Mouse (Mus musculus): ENCODE results near the gene Xkrx.
"Not testable (repeated sequence)": the region's sequence is repeated elsewhere in the genome, so short reads cannot be mapped to it uniquely, and the experiment has no call there.

The Xkrx gene

DNA sequence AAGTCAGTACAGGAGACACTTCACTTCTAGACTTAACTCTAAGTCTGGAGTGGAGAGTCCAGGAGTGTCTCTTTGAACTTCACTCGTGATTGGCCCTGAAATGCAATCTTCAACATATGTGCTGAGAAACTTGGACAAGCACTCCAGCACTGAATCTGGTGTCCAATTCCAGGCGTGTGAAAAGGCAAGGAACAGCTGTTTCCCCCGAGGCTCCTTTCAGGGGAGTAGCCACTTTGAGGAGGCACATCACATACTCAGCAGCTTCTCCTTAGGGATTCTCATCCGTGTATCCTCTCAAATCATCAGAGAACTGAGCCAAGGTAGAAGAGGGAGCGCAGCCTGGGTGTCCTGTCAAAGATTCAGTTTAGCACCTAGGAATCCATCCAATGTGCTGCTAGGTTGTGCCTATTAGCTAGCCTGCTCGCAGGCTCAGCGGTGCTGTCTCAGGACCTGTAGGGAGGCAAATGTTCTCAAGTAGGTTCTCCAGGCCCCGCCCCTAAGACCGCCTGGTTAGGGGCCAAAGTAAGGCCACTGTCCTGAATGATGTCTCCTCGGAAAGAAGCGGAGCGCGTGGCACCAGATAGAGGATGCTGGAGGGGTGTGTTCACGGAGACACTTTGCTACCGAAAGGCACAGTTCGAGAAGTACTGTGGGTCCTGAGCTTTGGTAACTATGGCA is at the start of gene Xkrx:
TSS of gene Xkrx (minus strand) at position 34 of the 678 bp plus-strand sequence.
- DNase-seq (ENCODE audit: low spot score in 2 of 2) = peak in 1 of 2 experiments; percentile 6

DNA sequence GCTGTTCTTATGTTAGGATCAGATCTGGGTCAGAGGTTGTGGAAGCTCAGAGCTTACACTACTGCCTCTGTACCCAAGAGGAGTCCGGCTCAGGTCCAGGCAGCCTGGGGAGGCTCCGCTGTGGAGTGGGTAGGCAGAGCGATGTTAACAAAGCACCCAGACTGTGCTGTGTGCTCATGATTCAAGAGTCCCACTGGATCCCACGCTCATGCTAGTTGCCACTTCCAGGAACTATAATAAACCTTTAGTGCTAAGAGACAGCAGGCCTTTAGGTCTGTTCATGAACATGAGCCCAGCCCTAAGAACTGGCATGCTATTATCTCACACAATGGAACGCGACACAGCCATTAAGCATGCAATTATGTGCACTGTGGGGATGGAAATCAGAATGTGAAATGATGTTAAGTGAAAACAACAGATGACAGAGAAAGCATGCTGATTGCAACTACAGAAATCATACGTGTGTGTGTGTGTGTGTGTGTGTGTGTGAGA is 49.3 kb upstream of the Xkrx start:
- DNase-seq (ENCODE audit: low spot score in 2 of 2) = no peak

DNA sequence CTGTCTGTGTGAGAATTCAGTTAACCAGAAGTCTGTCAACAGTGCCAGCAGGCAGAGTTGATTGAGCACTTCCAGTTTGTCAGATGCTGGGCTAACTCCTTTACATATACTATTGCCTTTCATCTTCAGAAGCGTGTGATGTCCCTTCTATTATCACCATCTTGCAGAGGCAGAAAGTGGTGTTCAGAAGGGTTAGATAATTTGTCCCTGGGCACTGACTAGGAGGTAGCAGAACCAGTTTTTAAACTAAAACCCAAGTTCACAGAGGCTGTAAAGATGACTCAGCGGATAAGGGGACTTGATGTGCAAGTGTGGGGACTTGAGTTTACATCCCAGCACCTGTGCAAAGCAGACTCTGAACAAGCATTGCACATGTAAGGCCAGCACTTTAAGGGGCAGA is 46.6 kb upstream of the Xkrx start:
- DNase-seq (ENCODE audit: low spot score in 2 of 2) = no peak

DNA sequence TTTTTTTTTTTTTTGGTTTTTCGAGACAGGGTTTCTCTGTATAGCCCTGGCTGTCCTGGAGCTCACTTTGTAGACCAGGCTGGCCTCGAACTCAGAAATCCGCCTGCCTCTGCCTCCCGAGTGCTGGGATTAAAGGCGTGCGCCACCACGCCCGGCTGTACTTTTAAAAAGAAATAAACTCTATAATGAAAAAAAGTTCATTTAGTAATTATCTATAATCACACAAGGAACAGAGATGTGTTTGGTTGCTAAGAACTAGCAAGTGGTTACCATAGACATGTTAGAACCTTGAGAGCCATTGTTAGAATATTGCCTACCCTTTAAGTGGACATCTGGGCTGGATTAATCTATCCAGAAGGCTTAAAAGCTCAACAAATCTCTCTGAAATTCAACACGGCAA is 25.3 kb upstream of the Xkrx start, which contains the start of gene Arl13a:
TSS of gene Arl13a (plus strand) at position 301 of the 400 bp plus-strand sequence.
- DNase-seq (ENCODE audit: low spot score in 2 of 2) = not testable (repeated sequence)

DNA sequence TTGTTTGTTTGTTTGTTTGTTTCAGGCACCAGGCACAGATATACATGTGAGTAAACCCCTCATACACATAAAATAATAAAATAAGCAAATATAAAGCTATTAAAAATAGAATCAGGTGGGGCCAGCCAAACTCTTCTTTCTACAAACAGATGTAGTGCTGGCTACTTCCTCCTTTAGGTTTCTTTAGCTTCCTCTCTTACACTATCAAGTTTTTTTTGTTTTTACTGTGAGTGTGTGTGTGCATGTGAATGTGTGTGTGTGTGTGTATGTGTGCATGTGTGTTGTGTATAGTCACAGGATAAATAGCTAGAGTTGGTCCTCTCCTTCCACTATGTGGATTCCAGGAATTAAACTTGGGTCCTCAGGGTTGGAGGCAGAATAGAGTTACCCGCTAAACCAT is 12.8 kb upstream of the Xkrx start:
- DNase-seq (ENCODE audit: low spot score in 2 of 2) = no peak

DNA sequence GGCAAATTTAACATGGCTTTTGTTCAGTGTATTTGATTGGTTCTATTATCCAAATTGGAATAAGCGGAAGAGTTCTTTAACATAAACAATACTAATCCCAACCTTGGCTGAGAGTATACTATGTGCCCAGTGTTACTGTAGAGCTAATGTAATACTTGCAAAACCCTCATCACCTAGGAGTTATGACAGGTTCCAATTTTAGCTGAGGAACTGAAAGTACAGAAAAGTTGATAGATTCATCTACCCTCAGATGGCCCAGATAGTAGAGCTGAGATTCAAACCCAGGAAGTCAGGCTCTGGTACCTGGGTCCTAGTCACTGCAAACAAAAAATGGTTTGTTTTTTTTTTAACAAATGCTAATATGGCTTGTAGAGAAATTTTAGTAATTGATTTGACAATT is 8.7 kb upstream of the Xkrx start:
- no peak for DNase-seq (ENCODE audit: low spot score in 2 of 2)

DNA sequence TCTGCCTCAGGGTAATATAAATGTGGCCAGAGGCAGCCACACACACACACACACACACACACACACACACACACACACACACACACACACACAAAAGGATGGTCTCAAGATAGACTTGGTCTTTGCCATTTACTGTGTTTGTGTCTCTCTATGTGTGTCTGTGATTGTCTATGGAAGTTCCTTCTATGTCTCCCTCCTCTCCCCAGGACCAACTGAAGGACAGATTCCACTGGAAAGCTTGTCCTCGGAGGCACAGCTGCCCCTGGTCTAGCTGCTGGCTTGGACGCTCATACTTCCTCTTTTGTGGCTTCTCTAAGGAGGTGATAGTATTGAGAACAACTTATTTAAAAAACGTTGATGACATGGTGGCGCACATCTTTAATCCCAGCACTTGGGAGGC is 1.6 kb upstream of the Xkrx start:
- DNase-seq (ENCODE audit: low spot score in 2 of 2) = no peak

DNA sequence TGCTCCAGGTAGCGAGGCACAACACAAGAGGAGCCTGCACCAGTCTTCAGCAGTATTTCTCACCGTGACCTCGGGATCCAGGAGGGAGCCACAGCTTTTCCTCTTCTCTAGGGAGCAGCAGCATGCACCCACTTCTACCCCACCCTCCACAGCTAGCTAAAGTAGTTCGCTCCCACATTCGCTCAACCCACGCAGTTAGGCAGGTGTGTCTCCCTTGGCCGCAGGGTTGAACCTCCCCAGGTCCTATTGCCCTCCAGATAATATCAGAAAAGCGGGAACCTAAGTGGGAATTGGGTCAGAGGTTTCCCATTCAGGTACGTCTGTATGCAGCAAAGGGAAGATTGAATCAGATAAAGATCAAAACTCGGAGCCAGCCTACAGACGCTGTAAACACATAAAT is 950 bp upstream of the Xkrx start:
- no peak for DNase-seq (ENCODE audit: low spot score in 2 of 2)

DNA sequence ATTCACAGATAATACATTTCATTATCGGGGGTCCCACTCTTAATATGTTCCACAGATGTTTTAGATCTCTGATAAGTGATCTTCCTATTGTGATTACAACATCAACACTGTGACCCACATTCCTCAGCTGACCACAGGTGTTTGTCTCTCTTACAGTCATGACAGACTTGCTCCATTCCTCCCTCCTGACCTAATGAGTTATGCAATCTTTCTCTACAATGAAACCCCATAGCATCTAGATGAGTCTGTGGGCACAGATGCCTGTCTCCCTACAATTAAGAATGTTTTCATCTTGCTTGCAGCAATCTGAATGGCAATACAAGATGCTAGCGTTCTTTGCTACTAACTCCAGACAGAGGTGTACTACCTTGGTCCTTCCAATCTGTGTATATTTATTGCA is 1.4 kb downstream of the Xkrx start:
- DNase-seq (ENCODE audit: low spot score in 2 of 2) = no peak

DNA sequence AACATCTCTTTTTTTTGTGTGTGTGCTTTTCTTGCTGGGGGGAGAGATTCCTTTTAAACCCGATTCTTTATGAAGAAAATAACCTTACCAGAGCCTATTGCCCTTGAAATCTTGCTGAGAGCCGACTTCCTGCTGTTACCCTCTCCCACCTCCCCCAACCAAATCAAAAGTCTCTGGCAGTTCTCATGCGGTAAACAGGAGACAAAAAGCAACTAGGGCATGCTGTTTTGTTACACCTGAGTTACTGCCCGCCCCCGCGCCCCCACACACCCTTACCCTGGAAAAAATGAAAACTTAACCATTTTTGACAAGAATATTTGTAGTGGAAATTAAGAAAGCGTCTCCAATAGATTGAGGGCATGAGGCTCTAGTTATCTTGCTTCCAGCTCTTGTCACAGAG is 3.7 kb downstream of the Xkrx start:
- DNase-seq (ENCODE audit: low spot score in 2 of 2) = no peak

DNA sequence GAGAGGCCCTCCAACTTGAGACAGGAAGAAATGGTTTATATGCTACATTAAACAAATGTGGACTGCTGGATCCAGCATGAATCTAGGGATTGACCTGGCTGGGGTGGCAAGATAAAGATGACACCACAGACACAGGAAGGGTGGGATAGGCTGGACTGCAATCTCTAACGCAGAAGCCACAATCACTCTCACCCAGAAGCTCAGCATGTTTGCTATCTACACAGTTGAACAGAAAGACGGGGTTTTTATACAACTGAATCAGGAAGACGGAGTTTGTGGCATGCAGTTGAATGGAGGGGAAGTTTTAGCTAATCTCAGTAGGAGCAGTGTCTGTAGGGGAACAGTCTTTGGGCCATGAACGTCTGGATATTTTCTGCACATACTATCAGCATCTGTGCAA is 19.9 kb downstream of the Xkrx start:
- DNase-seq (ENCODE audit: low spot score in 2 of 2) = no peak

DNA sequence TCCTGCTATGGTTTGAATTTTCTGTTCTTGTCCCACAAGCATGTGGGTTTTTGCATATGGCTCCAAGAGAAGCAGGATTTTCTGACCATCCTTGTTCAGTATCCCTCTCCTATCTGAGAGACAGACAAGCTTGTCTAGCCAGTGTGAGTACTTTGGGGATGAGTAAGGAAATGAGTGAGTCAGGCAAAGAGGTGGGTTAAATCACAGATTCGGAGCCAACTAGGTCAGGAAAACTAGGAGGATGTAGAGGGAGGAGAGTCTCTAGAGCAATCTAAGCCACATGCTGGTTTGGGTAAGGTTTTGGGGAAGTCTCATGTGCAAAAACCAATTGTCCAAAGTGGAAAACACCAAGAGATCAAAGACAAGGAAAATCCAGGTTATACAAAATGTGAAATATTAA is 20.3 kb downstream of the Xkrx start:
- no peak for DNase-seq (ENCODE audit: low spot score in 2 of 2)

DNA sequence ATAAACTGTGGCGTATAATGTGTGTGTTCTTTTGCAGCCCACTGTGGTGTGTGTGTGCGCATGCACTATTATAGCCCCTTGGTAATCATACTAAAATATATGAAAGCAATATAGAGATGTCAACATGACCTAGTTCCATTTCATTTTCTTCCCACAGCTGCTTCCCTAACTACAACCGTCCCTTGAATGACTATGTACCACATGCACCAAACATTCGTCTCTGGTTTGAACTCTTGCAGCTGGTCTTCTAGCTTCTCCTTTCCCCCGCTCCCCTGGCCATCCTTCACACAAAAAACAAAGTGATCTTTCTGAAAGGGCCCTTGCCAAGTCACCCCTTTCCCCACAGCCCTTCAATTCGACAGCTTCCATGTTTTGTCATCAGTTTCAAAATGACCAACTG is 21.9 kb downstream of the Xkrx start:
- no peak for DNase-seq (ENCODE audit: low spot score in 2 of 2)

DNA sequence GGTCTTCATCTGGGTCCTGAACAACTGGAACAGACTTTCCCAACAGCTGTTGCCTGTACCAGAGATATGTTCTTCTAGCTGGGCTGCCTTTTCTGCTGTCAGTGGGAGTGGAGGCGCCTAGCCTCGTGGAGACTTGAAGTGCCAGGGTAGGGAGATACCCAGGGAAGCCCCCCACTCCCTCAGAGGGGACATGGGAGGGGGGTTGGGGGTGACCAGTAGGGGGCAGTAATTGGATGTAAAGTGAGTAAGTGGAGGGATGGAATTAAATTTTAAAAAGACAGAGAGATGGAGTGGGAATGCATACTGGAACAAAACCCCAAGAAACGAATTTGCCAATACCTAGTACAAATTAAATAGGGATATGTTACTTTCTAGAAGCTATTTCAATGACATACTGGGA is 28.1 kb downstream of the Xkrx start:
- no peak for DNase-seq (ENCODE audit: low spot score in 2 of 2)

DNA sequence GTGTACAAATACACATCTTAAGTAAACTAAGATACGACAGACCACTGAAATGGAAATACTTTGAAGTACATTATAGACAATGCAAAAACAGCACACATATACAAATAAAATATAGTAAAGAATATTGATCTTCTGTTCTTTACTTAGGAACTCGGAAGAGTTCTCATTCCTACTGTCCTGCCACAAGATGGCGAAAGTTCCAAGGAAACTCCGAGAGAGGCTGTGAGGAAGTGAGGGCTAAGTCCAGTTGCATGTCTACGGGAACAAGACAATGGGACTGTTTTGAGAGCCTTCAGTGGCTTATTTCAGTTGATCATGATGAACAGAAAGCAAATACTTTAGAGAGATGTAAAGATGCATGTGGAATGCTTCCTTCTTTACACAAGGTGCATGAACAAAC is 29.6 kb downstream of the Xkrx start:
- DNase-seq (ENCODE audit: low spot score in 2 of 2) = no peak

DNA sequence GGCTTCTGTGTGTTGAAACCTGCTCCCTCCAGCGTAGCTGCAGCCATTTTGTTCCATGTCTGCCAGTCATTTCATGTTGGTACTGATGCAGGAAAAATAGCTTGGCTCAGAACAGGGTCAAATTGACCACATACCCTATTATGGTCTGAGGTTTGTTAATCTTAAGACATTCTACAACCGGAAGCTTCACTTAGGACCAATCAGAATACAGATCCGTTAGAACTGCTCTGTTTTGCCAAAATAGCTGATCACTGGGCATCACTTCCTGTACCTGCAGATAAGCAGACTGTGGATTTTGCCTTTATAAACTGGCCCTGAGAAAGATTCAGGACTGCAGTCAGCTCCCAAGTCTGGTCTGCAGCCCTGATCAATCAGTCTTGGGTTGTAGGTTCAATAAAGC is 33.3 kb downstream of the Xkrx start:
- DNase-seq (ENCODE audit: low spot score in 2 of 2) = no peak

DNA sequence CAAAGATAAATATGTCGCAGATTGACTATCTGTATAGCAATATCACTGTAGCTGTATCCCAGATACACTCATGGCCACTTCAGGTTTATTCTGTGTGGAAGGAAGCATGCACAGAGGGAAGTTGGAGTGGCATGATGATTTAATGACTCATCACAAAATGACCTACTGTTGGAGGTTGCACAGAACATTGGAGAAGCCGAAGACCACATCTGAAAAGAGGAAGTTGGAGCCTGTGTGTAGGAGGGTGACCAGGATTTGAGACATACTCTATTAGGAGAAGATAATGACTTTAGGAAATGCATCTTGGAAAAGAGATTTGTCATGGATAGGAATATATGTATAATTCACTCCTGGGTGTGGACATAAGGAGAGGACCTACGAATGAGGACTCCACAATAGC is 45.5 kb downstream of the Xkrx start:
- DNase-seq (ENCODE audit: low spot score in 2 of 2) = no peak

DNA sequence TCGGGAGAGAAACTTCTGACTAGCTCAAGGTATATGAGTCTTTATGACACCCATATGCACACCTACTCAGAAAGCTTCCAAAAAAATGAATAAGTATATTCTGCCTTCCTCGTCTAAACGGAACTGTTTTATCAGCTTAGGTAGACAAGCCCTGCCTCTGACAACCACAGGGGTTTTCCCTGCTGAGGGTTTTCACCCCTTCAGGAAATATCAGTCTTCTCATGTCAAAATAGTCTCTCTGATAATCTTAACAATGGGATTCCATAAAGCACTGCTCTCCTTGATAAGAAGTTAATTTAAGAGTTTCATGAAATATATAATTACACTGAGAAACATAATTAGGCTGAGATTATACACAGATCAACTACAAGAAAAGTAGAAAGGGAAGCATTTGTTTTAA is 50.1 kb downstream of the Xkrx start:
- DNase-seq (ENCODE audit: low spot score in 2 of 2) = no peak

DNA sequence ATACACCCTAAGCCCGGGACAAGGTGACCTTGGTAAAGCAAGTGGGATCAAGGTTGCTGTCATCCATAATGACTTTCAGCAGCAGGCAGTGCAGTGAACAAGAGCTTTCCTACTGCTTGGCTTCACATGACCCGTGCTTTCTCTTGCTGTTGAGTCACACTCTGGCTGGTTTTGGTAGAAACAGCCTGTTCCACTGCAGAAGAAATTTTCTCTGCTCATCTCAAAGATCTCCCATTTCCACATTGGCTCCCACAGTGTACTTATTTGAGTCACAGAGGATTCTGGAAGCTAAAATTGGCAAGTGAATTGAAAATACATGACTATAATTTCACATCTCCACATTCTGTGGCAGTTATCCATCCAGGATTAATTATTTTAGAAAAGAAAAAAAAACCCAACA is 59.2 kb downstream of the Xkrx start:
- peak in 1 of 2 experiments; percentile 6 for DNase-seq (ENCODE audit: low spot score in 2 of 2)
